Mouse (Mus musculus): Measurements from ENCODE around the gene Mcts1. TPM values are rescaled to one million over a fixed set of nuclear protein-coding genes. Genes with fewer than 3 reads are reported as not detected.
A peak's percentile ranks its signal among the peaks of the same experiment; 100 is the strongest.

Gene Mcts1
- polyA plus RNA-seq, 1 experiment from 2014 or later = 82.4 TPM

GRCm38 (mm10) chrX:38654681-38655080 lies 54.3 kb downstream of the Mcts1 start:
- CTCF ChIA-PET = no interaction called here
- in situ Hi-C loops (cut with MboI; ENCODE audit: low pct_unique_long_range_greater_than_20kb) = no loop called here

GRCm38 (mm10) chrX:38656206-38656883 lies 56.0 kb downstream of the Mcts1 start:
- POLR2A ChIA-PET = interaction anchor here (0.9 kb wide), 1 partner anchor 14 kb away, joined by 3 read pairs; no protein-coding TSS in a partner anchor
- TF ChIP-seq CTCF (IDR thresholded peaks at IDR 0.05) = no peak
- CTCF ChIA-PET = no interaction called here
- no peak for DNase-seq (ENCODE audit: low read depth, low spot score)
- H3K27me3 ChIP-seq = peaks cover 5% of the 10 kb centered on the region
- ATAC-seq = no peak
- in situ Hi-C loops (cut with MboI; ENCODE audit: low pct_unique_long_range_greater_than_20kb) = no loop called here

More at GRCm38 (mm10) chrX:38654681-38655080, 54.3 kb downstream of the Mcts1 start:
- ATAC-seq (no peak), DNase-seq (ENCODE audit: low read depth, low spot score) (no peak)
- peaks cover 5% of the 10 kb centered on the region for H3K27me3 ChIP-seq
- TF ChIP-seq CTCF (IDR thresholded peaks at IDR 0.05) = peak; percentile 59
- POLR2A ChIA-PET = no interaction called here

Other genes starting within 250 kb of the Mcts1 start
- gene Lamp2, start 144.1 kb upstream of the Mcts1 start, polyA plus RNA-seq (2021) = 415 TPM
- gene Cul4b, start 24.4 kb upstream of the Mcts1 start, polyA plus RNA-seq (2021) = 66.1 TPM
- gene C1galt1c1, start 34.5 kb downstream of the Mcts1 start, polyA plus RNA-seq (2021) = 37.1 TPM
- not detected for gene 6030498E09Rik, start 172.1 kb downstream of the Mcts1 start, polyA plus RNA-seq (2021)